Mouse (Mus musculus) monocyte, adult 5-6 weeks (primary cell): ENCODE results near the gene Arfgap3. TPM values are rescaled to one million over a fixed set of nuclear protein-coding genes. Genes with fewer than 3 reads are reported as not detected.
"Not testable (repeated sequence)": the region's sequence is repeated elsewhere in the genome, so short reads cannot be mapped to it uniquely, and the experiment has no call there.

Experiments used
- ATAC-seq: fragments of 153-309, 156-312 bp; replicated peaks from 2 replicates; pipeline ENCODE4 v1.8.0; 2017; ENCODE audit warnings: mild to moderate bottlenecking; ENCODE audit not compliant: low TSS enrichment, insufficient number of reproducible peaks, severe bottlenecking, poor library complexity, low FRiP score
- total RNA-seq: library from RNA; stranded (forward); fragments of 200-1000, 200-491, 200-594 nt; gene quantifications from 3 replicates; pipeline ENCODE4 v1.2.3, GENCODE M21; 2017

Arfgap3 gene
- total RNA-seq, 1 experiment from 2014 or later: 15.1 TPM

DNA sequence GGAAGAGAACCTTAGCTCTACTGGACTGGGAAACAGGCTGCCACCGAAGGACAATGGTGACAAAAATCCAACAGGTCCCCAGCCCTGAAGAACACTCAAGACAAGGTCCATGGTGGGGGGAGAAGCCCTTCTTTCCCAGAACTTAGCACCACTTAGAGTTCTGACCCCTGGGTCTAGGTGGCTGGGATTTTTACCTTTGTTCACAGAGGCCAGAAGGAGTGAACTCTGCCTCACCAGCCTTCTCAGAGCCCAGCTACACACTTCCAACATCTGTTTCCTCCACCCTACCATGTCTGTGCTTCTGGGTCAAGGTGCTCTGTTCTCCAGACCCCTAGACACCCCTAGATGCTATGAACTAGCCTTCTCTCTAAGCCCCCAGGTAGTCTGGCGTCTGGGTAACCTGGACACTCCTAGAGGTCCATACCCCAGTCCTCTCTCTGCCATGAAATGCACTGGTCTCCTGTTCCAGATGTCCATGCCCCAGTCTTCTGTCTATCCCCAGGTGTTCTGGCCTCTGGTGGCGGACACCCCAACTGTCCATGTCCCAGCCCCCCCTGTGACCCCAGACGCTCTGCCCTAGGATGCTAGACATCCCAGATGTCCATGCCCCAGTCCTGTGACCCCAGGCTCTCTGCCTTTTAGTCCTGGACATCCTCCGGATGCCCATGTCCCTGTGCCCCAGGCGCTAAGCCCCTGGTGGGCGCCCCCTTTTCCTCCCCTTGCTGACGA, 658 bp downstream of the Arfgap3 start:
- ATAC-seq: no peak

DNA sequence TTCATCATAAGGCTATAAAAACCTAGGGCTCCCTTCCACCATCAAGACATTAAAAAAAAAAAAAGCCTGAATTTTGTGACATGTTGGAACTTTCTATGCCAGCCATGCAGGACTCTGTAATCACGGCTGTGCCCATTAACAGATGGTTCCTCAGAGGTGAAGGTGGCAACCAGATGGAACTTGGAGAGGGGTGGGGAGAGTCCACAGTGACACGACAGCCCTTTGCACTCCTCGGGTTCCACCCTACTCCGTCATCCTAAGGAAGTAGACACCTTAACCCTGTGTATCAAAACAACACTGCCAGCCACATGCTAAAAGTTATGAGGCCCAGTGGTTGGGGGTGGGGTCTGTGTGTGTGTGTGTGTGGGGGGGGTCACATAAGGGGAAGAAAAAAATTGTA, 1.3 kb downstream of the Arfgap3 start:
- no peak for ATAC-seq

DNA sequence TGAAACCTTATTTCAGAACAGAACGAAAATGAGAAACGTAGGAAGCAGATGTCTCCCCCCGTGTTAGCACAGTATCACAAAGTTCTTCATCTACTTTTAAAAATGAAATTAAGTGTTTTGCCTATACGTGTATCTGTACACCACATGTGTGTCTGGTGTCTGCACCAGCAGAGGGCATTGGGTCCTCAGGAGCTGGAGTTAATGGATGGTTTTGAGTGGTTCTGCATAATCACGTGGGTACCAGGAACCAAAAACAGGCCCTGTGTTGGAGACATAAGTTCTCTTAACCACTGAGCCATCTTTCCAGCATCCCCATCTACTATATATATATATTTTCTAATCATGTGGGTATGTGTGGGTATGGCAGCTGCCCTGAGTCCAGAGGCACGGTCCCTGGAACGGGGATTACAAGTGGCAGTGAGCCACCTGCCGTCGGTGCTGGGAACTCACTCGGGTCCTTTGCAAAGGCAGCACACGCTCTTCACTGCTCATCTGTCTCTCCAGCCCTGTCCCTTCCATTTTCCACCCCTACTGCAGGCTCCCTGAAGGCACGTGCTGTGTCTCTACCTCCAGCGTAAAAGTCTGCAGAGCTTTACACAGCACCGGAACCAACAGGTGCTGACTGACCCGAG, 4.0 kb downstream of the Arfgap3 start:
- no peak for ATAC-seq

DNA sequence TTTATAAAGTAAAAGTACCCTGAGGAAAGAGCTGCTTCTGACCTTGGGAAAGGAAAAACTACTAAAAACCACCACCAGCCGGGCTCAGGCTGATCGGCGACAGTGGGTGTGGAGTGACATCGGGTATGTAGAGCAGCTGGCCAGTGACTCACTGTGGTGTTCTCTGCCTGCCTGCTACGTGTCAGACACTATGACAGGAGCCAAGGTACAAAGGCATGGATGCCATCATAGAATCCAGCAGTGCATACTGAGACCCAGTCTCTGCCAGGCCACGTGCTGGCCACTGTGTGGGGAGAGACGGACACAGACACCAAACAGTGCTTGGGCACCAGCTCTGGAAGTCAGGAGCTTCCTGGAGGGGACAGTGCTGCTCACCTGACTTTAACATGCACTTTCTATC, 5.1 kb downstream of the Arfgap3 start:
- ATAC-seq: no peak

DNA sequence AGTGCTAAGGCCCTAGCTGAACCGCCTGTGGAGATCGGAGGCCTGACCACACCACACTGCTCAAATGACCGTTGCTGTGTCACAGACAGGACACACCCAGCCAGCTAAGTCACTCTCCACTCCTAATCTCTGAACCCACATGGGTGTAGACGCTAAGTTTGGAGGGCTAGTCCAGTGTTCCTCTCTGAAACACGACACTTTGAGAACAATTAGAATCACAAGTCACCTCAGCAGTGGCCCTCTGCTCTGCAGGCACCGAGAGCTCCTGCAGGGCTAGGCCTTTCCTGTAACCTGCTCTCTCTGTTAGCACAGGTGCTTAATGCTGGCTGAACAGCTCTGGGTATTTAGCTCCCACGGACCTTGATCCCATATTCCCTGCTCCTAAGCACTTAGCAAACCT, 5.9 kb downstream of the Arfgap3 start:
- ATAC-seq: no peak

DNA sequence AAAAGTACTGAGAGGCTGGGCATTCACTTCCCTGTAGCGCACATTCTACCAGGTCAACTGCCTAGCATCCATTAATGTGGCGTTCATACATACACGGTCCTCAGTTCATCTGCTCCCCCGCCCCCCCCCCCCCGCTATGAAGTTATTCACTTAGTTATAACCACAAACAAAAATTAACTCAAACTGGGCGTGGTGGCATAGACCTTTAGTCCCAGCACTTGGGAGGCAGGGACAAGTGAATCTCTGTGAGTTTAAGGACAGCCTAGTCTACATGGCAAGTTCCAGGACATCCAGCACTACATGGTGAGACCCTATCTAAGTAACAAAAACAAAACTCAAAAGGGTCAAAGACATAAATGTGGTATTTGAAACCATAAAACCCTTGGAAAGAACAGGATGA, 11.1 kb downstream of the Arfgap3 start:
- no peak for ATAC-seq

DNA sequence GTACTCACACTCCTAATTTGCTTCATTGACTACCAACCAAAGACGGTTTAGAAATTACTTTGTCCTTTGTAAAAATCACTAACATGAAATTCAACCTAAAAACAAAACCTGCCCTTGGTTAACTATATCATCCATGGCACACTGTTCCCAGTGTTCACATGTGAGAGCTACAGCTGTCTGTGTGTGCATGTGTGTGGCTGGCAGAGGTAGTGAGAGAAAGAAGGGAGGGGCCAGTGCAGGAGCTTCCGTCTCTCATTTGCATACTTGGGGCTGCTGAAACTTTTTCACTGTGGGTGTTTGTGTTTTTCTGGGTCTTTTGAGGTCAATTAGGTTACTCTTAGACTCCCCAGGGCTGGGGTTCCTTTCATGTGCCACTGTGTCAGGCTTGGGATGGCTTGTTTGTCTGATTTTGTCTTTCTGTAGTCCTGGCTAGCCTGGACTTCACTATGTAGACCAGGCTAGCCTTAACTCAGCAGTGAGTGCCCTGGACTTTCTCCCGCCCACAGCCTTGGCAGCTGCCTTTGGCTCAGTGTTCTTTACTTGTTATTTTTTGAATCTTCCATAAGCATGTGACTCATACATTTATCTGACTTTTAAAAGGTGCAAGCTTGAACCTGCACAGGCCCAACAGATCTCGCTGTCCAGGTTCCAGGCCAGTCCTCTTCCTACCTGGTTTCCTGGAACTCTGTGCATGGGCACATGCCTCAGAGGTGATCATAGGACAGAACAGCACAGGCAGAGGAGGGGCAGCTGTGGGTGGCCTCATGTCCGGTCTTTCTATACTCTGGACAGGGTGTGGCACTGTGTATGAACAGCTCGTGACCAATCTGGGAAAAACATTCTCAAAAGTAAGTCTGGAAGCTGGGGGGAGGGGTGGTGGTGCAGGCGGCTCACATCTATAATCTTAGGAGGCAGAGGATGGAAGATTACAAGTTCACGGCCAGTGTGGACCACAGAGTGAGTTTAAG, 11.9 kb downstream of the Arfgap3 start:
- no peak for ATAC-seq

DNA sequence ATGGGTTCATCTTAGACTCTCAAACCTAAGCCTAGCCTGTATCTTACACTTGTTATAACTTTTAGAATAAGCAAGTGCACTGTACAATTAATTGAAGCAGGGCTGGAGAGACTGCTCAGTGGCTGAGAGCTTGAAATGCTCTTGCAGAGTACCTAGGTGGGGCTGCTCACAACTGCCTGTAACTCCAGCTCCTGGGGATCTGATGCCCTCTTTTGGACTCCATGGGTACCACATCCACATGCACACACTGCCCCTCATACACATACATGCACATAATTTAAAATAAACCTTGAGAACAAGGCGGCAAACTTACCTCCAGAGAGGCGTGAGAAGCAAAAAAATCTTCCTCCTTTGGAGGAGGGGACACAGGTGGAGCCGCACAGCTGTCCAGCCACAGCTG, 17.7 kb downstream of the Arfgap3 start:
- ATAC-seq: no peak

DNA sequence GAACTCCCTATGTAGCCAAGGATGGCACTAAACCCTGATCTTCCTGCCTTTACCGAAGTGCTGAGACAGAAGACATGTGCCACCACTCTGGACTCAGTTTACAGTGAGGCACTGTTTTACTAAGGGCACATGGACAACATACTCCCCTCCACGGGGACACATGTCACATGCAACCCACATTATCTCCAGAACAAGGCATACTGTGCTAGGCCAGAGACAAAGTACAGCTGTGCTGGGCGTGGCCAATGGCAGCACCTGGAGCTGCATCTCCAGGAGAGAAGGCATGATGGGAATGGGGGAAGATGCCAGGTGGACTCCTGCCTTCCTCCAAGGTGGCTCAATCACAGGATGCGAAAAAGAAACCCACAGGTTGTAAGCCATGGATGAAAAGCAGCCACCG, 21.1 kb downstream of the Arfgap3 start:
- no peak for ATAC-seq

DNA sequence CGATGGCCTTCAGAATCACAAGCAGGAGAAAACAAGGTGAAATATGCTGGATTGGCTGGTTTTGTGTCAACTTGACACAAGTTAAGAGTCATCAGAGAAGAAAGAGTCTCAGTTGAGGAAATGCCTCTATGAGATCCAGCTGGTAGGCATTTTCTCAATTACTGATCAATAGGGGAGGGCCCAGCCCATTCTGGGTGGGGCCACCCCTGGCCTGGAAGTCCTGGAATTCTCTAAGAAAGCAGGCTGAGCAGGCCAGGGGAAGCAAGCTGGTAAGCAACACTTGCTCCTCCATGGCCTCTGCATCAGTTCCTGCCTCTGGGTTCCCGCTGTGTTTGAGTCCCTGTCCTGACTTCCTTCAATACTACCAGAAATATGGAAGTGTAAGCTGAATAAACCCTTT, 27.0 kb downstream of the Arfgap3 start:
- ATAC-seq: no peak

DNA sequence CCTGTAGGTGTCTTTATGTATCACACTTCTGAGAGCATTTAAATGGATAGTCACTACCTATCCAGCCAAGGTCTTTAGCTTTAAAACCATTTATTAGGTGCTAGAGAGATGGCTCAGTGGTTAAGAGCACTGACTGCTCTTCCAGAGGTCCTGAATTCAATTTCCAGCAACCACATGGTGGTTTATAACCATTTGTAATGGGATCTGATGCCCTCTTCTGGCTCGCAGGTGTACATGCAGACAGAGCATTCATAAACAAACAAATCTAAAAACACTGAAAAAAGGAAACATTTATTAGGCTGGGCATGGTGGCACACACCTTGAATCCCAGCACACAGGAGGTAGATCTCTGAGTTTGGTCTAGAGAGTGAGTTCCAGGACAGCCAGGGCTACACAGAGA, 35.1 kb downstream of the Arfgap3 start:
- ATAC-seq: no peak

DNA sequence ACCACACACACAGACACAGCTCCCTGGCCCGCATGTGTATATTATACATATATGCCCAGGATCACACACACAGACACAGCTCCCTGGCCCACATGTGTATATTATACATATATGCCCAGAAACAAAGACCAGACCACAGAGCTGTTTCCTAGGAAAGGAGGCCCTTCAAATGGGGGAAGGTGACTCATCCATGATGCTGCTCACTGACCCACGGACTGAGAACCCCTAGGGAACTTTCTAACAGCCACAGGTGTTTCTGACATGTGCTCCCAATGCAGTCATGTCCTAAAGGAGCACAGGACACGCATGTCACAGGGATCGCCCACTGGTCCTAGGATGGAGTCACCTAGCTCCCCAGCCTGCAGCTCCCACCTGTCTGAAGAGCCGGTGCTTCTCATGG, 40.2 kb downstream of the Arfgap3 start:
- ATAC-seq: no peak

DNA sequence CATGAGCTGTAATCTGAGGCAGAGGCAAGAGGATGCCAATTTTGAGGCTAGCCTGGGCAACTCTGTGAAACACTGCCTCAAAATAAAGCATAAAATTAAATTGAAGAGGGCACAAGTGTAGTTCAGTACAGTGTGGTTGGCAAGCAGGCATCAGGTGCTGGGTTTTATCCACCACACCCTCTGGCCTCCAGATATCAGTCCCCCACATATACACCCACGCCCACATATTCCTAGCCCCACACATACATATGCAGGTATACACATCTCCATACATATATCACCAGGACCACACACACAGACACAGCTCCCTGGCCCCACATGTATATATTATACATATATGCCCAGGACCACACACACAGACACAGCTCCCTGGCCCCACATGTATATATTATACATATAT, 41.3 kb downstream of the Arfgap3 start:
- not testable (repeated sequence) for ATAC-seq

DNA sequence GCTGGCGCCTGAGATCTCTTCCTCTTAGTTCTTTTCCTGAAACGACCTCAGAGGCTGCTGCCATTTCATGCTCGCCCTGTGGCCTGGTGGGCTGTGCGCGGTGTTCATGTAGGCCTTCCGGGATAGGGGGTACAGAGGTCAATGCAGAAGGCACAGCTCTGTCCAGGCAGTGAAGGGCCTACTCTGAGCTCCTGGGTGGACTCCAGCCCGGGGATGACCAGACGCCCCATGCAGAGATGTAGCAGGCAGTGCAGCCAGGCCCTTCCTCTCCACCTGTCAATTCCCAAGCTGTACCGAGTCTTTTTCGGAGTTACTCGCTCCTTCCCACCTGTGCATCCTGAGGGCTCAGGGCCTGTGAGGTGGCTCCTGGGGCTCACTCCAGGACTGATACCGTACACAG, 43.9 kb downstream of the Arfgap3 start:
- no peak for ATAC-seq

DNA sequence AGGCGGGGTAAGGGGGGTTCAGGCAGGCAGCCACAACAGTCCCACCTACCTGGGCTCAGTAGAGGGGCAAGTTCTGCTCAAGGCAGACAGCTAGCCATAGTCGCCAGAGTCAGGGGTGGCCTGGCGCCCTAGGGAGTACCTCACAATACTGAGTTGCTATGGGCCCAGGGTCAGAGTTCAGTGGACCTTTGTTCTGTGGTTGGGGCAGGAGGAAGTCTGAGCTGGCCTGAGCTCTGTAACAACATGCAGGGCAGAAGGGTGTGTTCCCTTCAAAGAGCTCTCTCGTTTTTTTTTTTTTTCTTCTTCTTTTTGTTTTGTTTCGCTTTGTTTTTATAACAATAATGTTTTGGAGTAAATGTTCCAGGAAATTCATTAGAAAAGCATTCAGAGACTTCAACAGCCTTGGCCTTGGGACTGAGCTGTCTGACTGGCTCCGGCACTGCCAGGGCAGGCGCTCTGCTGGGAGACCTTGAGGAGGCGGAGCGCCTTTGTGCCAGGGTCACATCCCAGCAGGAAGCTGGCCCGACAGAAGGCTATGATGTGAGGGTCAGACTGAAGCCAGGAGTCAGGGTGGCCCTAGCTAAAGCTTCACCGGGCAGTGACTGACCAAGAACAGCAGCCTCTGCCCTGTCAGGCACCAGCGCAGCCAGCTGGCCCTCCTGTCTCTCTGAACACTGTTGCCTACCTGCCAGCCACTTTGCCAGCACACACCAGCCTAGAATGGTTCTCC, 44.7 kb downstream of the Arfgap3 start:
- ATAC-seq: no peak

DNA sequence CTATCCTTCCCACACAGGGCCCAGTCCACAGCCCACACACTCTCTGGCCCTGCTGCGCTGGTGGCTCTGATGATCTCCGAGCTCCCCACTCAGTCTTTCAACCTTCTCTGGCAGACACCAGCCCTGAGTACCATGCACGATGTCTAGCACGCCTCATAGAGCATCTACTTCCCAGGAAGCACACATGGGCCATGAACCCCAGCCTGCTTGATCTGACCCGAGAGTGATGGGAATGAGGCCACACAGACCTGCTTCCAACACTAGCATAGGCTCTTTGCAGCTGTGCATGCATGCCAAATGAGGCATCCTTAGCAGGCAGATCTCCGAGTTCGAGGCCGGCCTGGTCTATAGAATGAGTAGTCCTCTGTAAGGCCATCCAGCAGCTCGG, 45.2 kb downstream of the Arfgap3 start:
- no peak for ATAC-seq

DNA sequence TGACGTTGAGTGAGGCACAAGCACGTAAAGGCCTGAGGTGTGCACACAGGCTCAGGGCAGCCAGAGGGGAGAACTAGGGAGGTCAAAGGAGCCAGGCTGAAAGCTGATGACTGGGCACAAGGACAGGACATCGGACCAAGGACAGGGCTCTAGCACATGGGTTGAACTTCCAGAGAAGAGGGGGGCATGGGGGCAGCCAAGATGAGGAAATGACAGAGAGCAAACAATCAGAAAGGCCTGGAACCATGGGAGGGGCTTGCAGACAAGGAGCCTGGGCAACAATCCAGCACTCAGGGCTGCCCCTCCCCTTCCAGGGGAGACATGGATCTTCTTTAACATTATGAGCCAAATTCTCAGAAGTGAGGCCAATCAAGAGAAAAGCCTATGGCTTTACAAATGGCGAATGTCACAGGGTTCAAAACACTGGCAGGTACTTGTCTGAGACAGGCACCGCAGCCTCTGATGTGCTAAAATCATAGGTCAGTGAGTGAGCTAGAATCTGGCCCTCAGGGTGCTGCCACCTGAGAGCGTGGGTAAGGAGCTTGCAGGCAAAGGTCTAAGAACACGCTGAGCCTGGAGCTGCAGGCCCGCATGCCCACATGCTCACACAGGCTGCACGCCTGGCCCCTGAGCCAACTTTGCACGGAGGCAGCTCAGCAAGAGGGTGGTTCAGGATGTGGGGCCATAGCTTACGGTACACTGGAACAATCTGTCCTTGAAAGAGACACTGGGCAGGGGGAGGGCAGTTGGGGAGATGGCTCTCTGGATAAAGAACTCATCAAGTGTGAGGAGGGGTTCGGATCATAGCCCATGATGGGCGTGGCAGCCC, 46.2 kb downstream of the Arfgap3 start:
- ATAC-seq: no peak

DNA sequence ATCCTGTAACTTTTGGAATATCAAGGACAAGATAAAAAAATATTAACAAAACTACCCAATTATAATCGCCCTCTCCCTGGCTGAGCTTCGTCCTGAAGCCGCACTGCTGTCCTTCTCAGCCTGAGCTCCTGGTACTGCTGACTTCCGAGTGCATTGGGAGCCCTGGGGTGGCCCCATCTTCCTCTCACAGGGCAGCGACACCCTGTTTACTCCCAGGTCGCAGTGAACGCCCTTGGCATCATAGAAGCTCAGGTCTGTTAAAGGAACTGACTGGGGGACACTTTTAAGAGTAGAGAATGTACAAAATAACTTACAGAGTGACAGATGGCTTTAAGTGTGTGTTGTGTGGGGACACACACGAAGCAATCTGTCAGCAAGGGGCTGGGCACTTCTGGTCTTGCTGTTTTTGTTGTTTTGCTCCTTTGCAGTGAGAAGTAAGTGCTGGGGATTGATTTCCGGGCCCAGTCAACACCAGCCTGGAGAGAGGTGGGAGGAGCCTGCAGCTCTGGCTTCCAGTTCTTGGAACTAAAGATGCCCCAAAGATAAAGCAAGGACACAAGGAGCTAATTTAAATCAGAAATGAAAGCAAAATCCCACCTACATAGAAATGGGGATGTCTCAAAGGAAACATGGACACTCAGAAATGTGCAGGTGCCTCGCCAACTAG, 50.0 kb downstream of the Arfgap3 start:
- ATAC-seq: no peak
